8 mouse cellular contexts compared by ENCODE assay signal in genomic region chr4:105158169-105158555, GRCm38 (mm10). TPM values are rescaled to one million over a fixed set of nuclear protein-coding genes. Genes with fewer than 3 reads are reported as not detected.
A peak's percentile ranks its signal among the peaks of the same experiment; 100 is the strongest.
DNase-seq lines count a peak whose midpoint lies in the region; ATAC-seq lines count a peak whose summit lies in the region.

No protein-coding gene starts in this region.

- peak; percentile 38; the same call in 1 of the 2 replicates for ATAC-seq in limb, embryonic 13.5 days (ENCODE audit: low FRiP score, low read depth)
- peak; percentile 86 for ATAC-seq in midbrain, embryonic 13.5 days

- H3K27me3 ChIP-seq in limb, embryonic 13.5 days = peaks cover 3% of the 10 kb centered on the region; the same call in 1 of the 2 replicates
- no peaks in the 10 kb centered on the region for H3K27me3 ChIP-seq in midbrain, embryonic 13.5 days

- H3K4me1 ChIP-seq in limb, embryonic 13.5 days = peaks cover 41% of the 10 kb centered on the region
- peaks cover 42% of the 10 kb centered on the region for H3K4me1 ChIP-seq in midbrain, embryonic 13.5 days (replicated peaks)

- under 1% methylated on average over 26 of the region's 26 CpGs for WGBS in limb, embryonic 13.5 days
- WGBS in midbrain, embryonic 13.5 days = 0% methylated on average over 26 of the region's 26 CpGs

- H3K9ac ChIP-seq in limb, embryonic 13.5 days = peak overlapping the region; percentile 99
- peak overlapping the region; percentile 91 for H3K9ac ChIP-seq in midbrain, embryonic 13.5 days (replicated peaks)

- no peaks in the 10 kb centered on the region for H3K9me3 ChIP-seq in limb, embryonic 13.5 days
- no peaks in the 10 kb centered on the region for H3K9me3 ChIP-seq in midbrain, embryonic 13.5 days

- H3K27ac ChIP-seq in limb, embryonic 13.5 days = peak overlapping the region; percentile 99
- H3K27ac ChIP-seq in midbrain, embryonic 13.5 days = peak overlapping the region; percentile 91

- H3K4me3 ChIP-seq in limb, embryonic 13.5 days = peak overlapping the region; percentile 96
- peak overlapping the region; percentile 74 for H3K4me3 ChIP-seq in midbrain, embryonic 13.5 days (replicated peaks)

- peak overlapping the region; percentile 92 for H3K4me2 ChIP-seq in limb, embryonic 13.5 days (replicated peaks)
- H3K4me2 ChIP-seq in midbrain, embryonic 13.5 days (replicated peaks) = peak overlapping the region; percentile 68

- peak; percentile 71 for DNase-seq in adrenal gland, adult 8-10 months
- peak; percentile 89 for DNase-seq in embryo, embryonic 11 days
- peak; percentile 98 for DNase-seq in heart, adult 11 months
- peak; percentile 78 for DNase-seq in kidney, adult 11 months
- DNase-seq in spleen, adult 12 weeks (ENCODE audit: low spot score) = peak; percentile 32
- DNase-seq in c-Kit-positive CD71-positive TER-119-positive erythroid progenitor cells, embryonic 14.5 days (ENCODE audit: low spot score) = no peak

- peaks cover 22% of the 10 kb centered on the region for H3K36me3 ChIP-seq in limb, embryonic 13.5 days
- peaks cover 4% of the 10 kb centered on the region; the same call in 1 of the 2 replicates for H3K36me3 ChIP-seq in midbrain, embryonic 13.5 days

RNA-seq across cellular contexts. Expression of gene Plpp3, which starts 1.0 kb away (rescaled TPM):
- 100 to 1,000 TPM; 211 to 349 (median 255) TPM for total RNA-seq in adrenal gland, adult 8-10 months (2022)
- 143 and 158 TPM in 2 replicates for polyA plus RNA-seq in limb, embryonic 13.5 days (2015; fragmentation: Nextera tagmentation; extraction: Ambion mirVana)
- polyA plus RNA-seq in midbrain, embryonic 13.5 days (2015; fragmentation: Nextera tagmentation; extraction: Ambion mirVana) = 58.5 TPM in 2 replicates

RNA-seq across cellular contexts. Expression of gene Prkaa2, which starts 48.5 kb away (rescaled TPM):
- total RNA-seq in adrenal gland, adult 8-10 months (2022) = 10 to 100 TPM in 2 of 4 experiments, 1 to 10 TPM in 2; 7.5 to 10.4 (median 9.2) TPM
- polyA plus RNA-seq in limb, embryonic 13.5 days (2015; fragmentation: Nextera tagmentation; extraction: Ambion mirVana) = 0.92 and 1.1 TPM in 2 replicates
- 9.8 and 11.1 TPM in 2 replicates for polyA plus RNA-seq in midbrain, embryonic 13.5 days (2015; fragmentation: Nextera tagmentation; extraction: Ambion mirVana)
